Mouse (Mus musculus) cerebellum, adult 9-11 months (tissue): ENCODE results near the gene Rab6b.

ENCODE experiments used
- DNase-seq: peaks from one replicate; pipeline ENCODE4 v3.0.0; 2022

Gene Rab6b

GRCm38 (mm10) chr9:103111621-103112470 lies at the start of gene Rab6b:
Rab6b (plus strand) TSS chr9:103111787.
- peak; percentile 90 for DNase-seq

- DNase-seq = no peak
These were observed 48.0 kb upstream of the Rab6b start for GRCm38 (mm10) chr9:103063591-103063990.

- peak; percentile 33 for DNase-seq
These were observed 44.7 kb upstream of the Rab6b start for GRCm38 (mm10) chr9:103066845-103067244.

GRCm38 (mm10) chr9:103067651-103068050 lies 43.9 kb upstream of the Rab6b start:
- DNase-seq = peak; percentile 74

- peak; percentile 83 for DNase-seq
These were observed 42.8 kb upstream of the Rab6b start for GRCm38 (mm10) chr9:103068769-103069168.

GRCm38 (mm10) chr9:103071541-103072203 lies 39.9 kb upstream of the Rab6b start:
- no peak for DNase-seq

- peak; percentile 22 for DNase-seq
These were observed 39.4 kb upstream of the Rab6b start for GRCm38 (mm10) chr9:103072204-103072599.

GRCm38 (mm10) chr9:103072926-103073515 lies 38.6 kb upstream of the Rab6b start:
- DNase-seq = no peak

- DNase-seq = no peak
These were observed 34.6 kb upstream of the Rab6b start for GRCm38 (mm10) chr9:103076836-103077531.

- no peak for DNase-seq
These were observed 33.3 kb upstream of the Rab6b start for GRCm38 (mm10) chr9:103078194-103078691.

- no peak for DNase-seq
These were observed 31.4 kb upstream of the Rab6b start for GRCm38 (mm10) chr9:103080211-103080610.

- no peak for DNase-seq
These were observed 29.2 kb upstream of the Rab6b start for GRCm38 (mm10) chr9:103082246-103082975.

GRCm38 (mm10) chr9:103083405-103083804 lies 28.2 kb upstream of the Rab6b start:
- no peak for DNase-seq

- peak; percentile 20 for DNase-seq
These were observed 24.9 kb upstream of the Rab6b start for GRCm38 (mm10) chr9:103086736-103087135.

GRCm38 (mm10) chr9:103087301-103087700 lies 24.3 kb upstream of the Rab6b start:
- peak; percentile 19 for DNase-seq

- DNase-seq = no peak
These were observed 22.9 kb upstream of the Rab6b start for GRCm38 (mm10) chr9:103088661-103089060.

GRCm38 (mm10) chr9:103090116-103090875 lies 21.3 kb upstream of the Rab6b start:
- DNase-seq = peak; percentile 87

- peak; percentile 62 for DNase-seq
These were observed 20.3 kb upstream of the Rab6b start for GRCm38 (mm10) chr9:103091039-103091883.

- DNase-seq = peak; percentile 86
These were observed 19.3 kb upstream of the Rab6b start for GRCm38 (mm10) chr9:103092248-103092647.

GRCm38 (mm10) chr9:103093681-103094080 lies 17.9 kb upstream of the Rab6b start:
- DNase-seq = no peak
